27 mouse cellular contexts compared by ENCODE assay signal in the genomic region with DNA sequence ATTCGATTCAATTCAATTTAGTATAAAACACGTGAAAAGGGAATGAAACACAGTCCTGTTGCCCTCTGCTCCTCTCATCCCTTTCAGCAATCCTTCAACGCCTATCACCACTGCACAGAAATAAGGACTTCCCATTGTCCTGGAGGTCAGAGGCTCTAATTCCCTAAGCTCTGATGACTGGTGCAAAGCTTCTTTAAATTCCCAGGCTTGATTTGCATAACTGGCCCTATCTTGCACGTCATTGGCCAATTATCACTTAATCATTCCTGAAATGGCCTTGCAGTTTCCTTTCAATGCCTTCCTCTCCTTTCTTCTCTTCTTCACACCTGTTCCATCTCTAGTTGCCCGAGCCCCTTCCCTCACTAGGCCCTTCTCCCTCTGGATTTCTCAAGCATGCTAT.
"Had no signal": no experiment of that assay in that cellular context is flagged by ENCODE, and none has a peak within 500 bp of the region (broad histone marks: within the 10 kb centered on the region; RNA-seq: fewer than 3 reads in every experiment).

No protein-coding gene starts in this region.

- H3K9me3 ChIP-seq: heart, embryonic 13.5 days; heart, embryonic 15.5 days; hindbrain, embryonic 13.5 days; hindbrain, embryonic 15.5 days; kidney, embryonic 15.5 days; limb, embryonic 10.5 days; limb, embryonic 12.5 days; liver, embryonic 13.5 days; liver, embryonic 15.5 days had no signal

- DNase-seq: gastrocnemius, postnatal 14 days; gastrocnemius, postnatal 36 days; heart, adult 18-20 months; heart, postnatal 14 days; heart, postnatal 36 days; kidney, adult 11 months; kidney, adult 2 months; kidney, adult 9 months; kidney, postnatal 14 days; kidney, postnatal 36 days; liver; liver, embryonic 13.5 days had no signal

- H3K36me3 ChIP-seq: heart, embryonic 13.5 days; heart, embryonic 15.5 days; hindbrain, embryonic 13.5 days; hindbrain, embryonic 15.5 days; kidney, embryonic 15.5 days; limb, embryonic 10.5 days; limb, embryonic 12.5 days; liver, embryonic 13.5 days; liver, embryonic 15.5 days had no signal

- ATAC-seq: hindbrain, postnatal 0 days; intestine, embryonic 16.5 days had no signal

- H3K4me2 ChIP-seq: heart, embryonic 11.5 days; heart, embryonic 13.5 days; heart, embryonic 15.5 days; hindbrain, embryonic 13.5 days; hindbrain, embryonic 15.5 days; kidney, embryonic 15.5 days; limb, embryonic 12.5 days; liver, embryonic 11.5 days; liver, embryonic 13.5 days; liver, embryonic 15.5 days had no signal

- H3K27ac ChIP-seq: heart, embryonic 13.5 days; heart, embryonic 15.5 days; hindbrain, embryonic 13.5 days; hindbrain, embryonic 15.5 days; hindbrain, postnatal 0 days; kidney, embryonic 15.5 days; kidney, postnatal 0 days; layer of hippocampus, adult 2 months; left cerebral cortex, adult 2 months; limb, embryonic 10.5 days; limb, embryonic 12.5 days; liver, embryonic 13.5 days; liver, embryonic 15.5 days had no signal

- H3K4me1 ChIP-seq: heart, embryonic 13.5 days; heart, embryonic 15.5 days; hindbrain, embryonic 13.5 days; hindbrain, embryonic 15.5 days; kidney, embryonic 15.5 days; limb, embryonic 10.5 days; limb, embryonic 12.5 days; liver, embryonic 13.5 days; liver, embryonic 15.5 days had no signal

- H3K4me3 ChIP-seq: heart, embryonic 13.5 days; heart, embryonic 15.5 days; hindbrain, embryonic 13.5 days; hindbrain, embryonic 15.5 days; kidney, embryonic 15.5 days; layer of hippocampus, adult 2 months; left cerebral cortex, adult 2 months; limb, embryonic 10.5 days; limb, embryonic 12.5 days; liver, embryonic 13.5 days; liver, embryonic 15.5 days had no signal

- H3K9ac ChIP-seq: heart, embryonic 13.5 days; heart, embryonic 15.5 days; hindbrain, embryonic 13.5 days; hindbrain, embryonic 15.5 days; kidney, embryonic 15.5 days; limb, embryonic 12.5 days; liver, embryonic 13.5 days; liver, embryonic 15.5 days had no signal
